Mouse (Mus musculus): ENCODE data around the gene Olfml2a.

GRCm38 (mm10) chr2:38906097-38906496 is 25.7 kb upstream of the Olfml2a start:
- TF ChIP-seq POLR2A (IDR thresholded peaks at IDR 0.05; ENCODE audit: insufficient read length, low read depth) (no peak), E2F4 (IDR thresholded peaks at IDR 0.05; ENCODE audit: insufficient read depth) (no peak), TCF12 (IDR thresholded peaks at IDR 0.05; ENCODE audit: insufficient read depth, poor library complexity, severe bottlenecking) (no peak), MYOG (IDR thresholded peaks at IDR 0.05; ENCODE audit: control insufficient read depth in 1 of 3, insufficient read depth in 1 of 3, insufficient read length in 2 of 3, low read depth in 2 of 3) (peak; percentile 62 to 85 (median 76)), CEBPB (IDR thresholded peaks at IDR 0.05; ENCODE audit: insufficient read depth, poor library complexity, severe bottlenecking) (no peak), USF1 (IDR thresholded peaks at IDR 0.05; ENCODE audit: low read depth) (no peak), SRF (IDR thresholded peaks at IDR 0.05; ENCODE audit: control insufficient read depth, insufficient read length, low read depth) (no peak), TCF3 (IDR thresholded peaks at IDR 0.05; ENCODE audit: insufficient read length, low read depth) (no peak), POLR2AphosphoS2 (IDR thresholded peaks at IDR 0.05; ENCODE audit: insufficient read length, low read depth) (no peak), MYOD1 (IDR thresholded peaks at IDR 0.05; ENCODE audit: control insufficient read depth in 1 of 3, insufficient read length in 2 of 3, low read depth in 2 of 3) (peak in 2 of 3 experiments; percentile 51 to 78), MAX (IDR thresholded peaks at IDR 0.05; ENCODE audit: low read depth) (no peak)
